Mouse (Mus musculus) cerebellum, adult (tissue): ENCODE data around the gene Uvssa.

ENCODE experiments used
- ATAC-seq: cut with Nextera tagmentation; 2 replicates; pipeline ENCODE4 v1.9.2; 2017; ENCODE audit warnings: mild to moderate bottlenecking, moderate library complexity, mixed read lengths; ENCODE audit not compliant: insufficient number of reproducible peaks, low FRiP score, low TSS enrichment

Uvssa gene

DNA sequence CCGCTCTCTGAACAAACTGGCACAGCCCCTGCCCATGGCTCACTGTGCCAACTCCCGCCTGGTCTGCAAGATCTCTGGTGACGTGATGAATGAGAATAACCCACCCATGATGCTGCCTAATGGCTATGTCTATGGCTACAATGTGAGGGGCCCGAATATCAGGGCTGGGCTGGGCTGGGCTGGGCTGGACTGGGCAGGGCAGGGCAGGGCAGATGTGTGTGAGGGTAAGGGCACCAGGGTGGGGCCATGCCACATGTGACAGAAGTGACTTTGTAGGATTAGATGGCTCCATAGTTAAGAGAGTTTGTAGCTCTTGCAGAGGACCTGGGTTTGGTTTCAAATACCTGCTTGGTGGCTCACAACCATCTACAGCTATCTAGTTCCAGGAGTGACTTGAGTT is 6.7 kb upstream of the Uvssa start:
- ATAC-seq, result no peak

GRCm38 (mm10) chr5:33372331-33373038 is 5.9 kb upstream of the Uvssa start:
- 0 out of 2 replicates have a peak, but pooled peaks have one; percentile 18 for ATAC-seq

- no peak for ATAC-seq
Observed at GRCm38 (mm10) chr5:33377176-33377575, 1.2 kb upstream of the Uvssa start.

- no peak; the same call in 1 of the 2 replicates for ATAC-seq
Observed at GRCm38 (mm10) chr5:33377801-33378301, 498 bp upstream of the Uvssa start.

- peak; percentile 52; the same call in 1 of the 2 replicates for ATAC-seq
Observed at GRCm38 (mm10) chr5:33387550-33387949, 9.2 kb downstream of the Uvssa start.

- ATAC-seq, result peak; percentile 65
Observed at GRCm38 (mm10) chr5:33393803-33394202, 15.5 kb downstream of the Uvssa start.

DNA sequence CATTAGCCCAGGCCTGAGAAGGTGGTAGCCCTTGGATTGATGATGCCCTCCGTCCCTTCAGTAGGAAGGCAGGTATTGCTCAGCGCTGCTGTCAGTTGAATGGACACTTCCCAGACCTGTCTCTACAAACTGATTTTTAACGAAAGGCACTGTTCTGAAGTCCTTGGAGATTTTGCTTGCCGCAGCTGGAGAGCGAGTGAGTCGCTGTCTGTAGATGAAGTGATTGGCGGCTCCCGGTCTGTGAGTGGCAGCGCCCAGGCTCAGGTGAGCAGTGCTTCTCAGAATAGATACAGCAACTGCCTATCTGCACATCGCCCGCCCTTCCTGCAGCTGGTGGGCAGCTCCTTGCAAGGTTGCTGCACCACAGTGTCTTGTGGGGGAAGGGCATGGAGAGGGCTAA is 17.3 kb downstream of the Uvssa start:
- ATAC-seq, result no peak

DNA sequence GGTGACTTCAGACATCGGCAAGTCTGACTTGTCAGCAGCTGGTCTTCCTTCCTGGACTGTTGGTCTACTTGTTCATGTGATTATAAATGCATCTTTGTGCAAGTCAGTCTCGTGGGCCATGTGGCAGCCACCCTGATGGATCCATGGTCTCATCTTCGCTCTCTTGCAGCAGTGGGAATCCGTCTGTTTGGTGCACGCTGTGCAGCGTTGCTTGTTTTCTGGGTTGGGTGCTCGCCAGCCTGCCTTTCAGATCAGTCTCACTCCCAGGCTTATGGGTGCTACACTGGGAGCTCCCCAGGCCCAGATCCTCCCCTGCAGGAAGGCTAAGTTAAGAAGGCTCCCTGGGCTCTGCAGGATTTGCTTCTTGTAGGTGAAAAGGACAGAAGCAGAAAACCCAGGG is 18.5 kb downstream of the Uvssa start:
- ATAC-seq, result no peak

GRCm38 (mm10) chr5:33400819-33401218 is 22.5 kb downstream of the Uvssa start:
- ATAC-seq, result no peak

- ATAC-seq, result no peak
Observed at GRCm38 (mm10) chr5:33420313-33420712, 42.0 kb downstream of the Uvssa start.

- ATAC-seq, result no peak
Observed at GRCm38 (mm10) chr5:33427461-33427860, 49.1 kb downstream of the Uvssa start.

DNA sequence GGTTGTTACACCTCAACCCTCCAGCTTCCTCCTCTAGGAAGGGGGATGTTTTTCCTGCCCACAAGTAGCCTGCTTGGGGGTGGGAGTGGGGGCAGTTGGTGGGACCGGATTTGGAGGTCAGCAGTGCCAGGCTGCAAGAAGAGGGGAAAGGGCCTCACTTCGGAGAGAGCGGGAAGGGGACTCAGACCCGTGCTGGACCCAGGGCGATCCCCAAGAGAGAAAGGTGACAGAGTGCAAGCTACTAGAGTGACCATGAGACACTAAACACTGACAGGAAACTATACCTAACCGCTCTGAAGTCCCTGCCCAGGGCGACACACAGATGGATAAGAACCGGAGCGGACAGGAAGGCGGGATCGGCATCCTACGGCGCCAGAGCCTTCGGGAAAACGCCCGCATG is 51.8 kb downstream of the Uvssa start:
- no peak for ATAC-seq

- no peak for ATAC-seq
Observed at GRCm38 (mm10) chr5:33430511-33431172, 52.3 kb downstream of the Uvssa start.

- ATAC-seq, result no peak
Observed at GRCm38 (mm10) chr5:33431173-33432005, 53.0 kb downstream of the Uvssa start.

- no peak for ATAC-seq
Observed at GRCm38 (mm10) chr5:33432057-33432935, 53.9 kb downstream of the Uvssa start.

DNA sequence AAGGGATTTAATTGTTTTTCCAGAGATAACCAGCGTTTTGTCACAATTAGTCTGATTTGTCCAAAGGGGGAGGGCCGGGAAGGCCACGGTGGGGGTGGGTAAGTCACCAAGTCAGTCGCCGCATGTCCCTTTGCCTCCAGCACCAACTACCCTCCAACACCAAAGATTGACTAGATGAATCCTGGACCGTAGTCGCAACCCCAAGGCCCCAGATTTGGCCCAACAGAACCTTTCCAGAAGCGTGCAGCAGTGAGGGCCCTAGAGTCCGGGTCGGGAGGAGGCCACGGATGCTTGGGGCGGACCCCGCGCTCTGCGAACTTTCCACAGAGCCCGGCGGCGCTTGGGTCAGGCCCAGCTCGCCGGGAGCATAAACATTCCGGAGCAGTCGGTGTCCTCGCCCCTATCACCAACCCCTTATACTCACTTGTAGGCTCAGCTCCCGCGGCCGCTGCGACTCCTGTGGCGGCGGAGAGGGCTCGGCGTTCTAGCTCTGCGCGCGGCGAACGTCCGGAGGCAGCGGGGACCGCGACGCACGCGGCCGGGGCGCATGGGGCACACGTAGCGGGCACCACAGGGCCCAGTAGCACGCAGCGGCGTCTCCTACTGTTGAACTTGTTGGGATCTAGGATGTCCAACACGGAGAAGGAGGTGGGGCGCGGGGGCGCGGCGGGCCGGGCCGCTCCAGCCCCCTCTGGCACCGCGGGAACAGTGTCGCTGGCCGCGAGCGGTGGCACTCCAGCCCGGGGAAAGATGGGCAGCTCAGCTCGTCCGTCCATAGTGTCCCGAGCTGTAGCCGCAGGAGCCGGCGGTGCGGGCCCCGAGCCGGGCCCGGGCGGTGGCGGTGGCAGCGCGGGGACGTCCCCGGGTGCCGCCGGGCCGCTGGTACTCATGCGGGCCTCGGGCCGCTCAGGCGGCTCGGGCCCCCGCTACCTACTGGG is 55.1 kb downstream of the Uvssa start, which contains the start of gene Nkx1-1:
TSS of gene Nkx1-1 (minus strand) at position 776 of the 938 bp plus-strand sequence.
- no peak for ATAC-seq

GRCm38 (mm10) chr5:33434141-33434780 is 55.9 kb downstream of the Uvssa start:
- no peak for ATAC-seq

DNA sequence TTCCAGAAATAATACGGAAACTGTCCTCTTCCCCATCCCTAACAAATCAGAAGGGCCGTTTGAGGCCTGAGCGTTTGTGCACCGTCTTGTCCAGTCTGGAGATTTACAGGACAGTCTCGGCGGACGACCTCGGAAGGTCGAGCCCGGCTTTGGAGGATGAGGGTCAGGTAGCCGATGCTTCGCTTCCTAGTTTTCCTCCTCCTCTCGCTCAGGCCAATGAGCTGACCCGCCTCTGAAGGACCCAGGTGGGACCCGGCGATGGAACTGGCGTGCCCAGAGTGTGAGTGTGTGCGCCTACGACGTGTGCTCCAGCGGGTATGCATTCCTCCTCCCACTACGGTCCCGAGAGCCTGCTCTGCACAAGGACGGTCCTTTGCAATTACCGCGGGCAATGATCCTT is 56.8 kb downstream of the Uvssa start:
- no peak for ATAC-seq
